Mouse (Mus musculus) lung, adult 2 months (tissue): ENCODE measurements around the gene Rnf26.

Experiments used
- CTCF ChIP-seq: fragments of 200-500 bp; IDR thresholded peaks from 2 replicates; pipeline ENCODE4 v1.5.1; 2011; ENCODE audit warnings: mild to moderate bottlenecking, low read length, control low read depth; ENCODE audit not compliant: insufficient read depth
- POLR2A ChIP-seq: fragments of 200-500 bp; IDR thresholded peaks from 2 replicates; pipeline ENCODE4 v1.6.1; 2011; ENCODE audit warnings: low read depth, mild to moderate bottlenecking, control low read depth, low read length, borderline replicate concordance; ENCODE audit errors: extremely low read depth

DNA sequence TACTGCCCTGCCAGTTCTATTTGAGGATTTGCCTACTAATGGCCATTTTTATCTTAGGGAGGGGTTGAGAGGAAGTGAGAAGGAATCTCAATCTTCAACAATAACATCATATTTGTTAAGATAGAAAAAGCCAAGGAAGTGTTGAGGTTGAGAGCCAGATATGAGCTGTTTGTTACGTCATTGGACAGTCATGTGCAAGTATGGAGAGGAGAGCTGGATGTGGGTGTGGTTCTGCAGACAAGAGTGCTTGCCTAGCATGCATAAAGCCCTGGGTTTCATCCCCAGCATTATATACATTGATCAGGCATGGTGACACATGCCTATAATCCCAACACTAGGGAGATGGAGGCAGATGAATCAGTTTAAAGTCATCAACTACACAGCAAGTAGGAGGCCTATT is 59.4 kb downstream of the Rnf26 start:
- TF ChIP-seq POLR2A (no peak), CTCF (no peak)
